Mouse (Mus musculus): Measurements from ENCODE around the gene Zfhx3. TPM values are rescaled to one million over a fixed set of nuclear protein-coding genes. Genes with fewer than 3 reads are reported as not detected.

The Zfhx3 gene
- total RNA-seq, 2 experiments from 2014 or later = 0.38 to 0.43 TPM

DNA sequence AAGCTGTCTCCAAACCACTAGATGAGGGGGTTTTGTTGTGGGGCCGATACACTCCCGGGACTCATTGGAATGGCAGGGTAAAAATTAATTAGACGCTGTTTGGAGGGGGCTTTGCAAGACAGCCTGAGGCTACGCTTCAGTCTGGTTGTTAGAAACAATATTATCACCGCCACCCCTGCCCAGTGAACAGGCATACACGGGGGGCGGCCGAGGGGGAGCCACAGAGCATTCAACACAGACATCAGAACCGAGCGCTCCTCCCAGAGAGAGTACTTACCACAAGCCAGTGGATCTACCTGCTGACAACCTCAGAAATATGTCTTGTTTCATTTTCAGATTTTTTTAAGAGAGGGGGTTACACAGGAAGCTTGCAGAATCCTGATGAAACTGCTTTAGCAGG, 635.9 kb downstream of the Zfhx3 start:
- no peak for ATAC-seq (replicated peaks; ENCODE audit: low FRiP score, poor library complexity, severe bottlenecking)

DNA sequence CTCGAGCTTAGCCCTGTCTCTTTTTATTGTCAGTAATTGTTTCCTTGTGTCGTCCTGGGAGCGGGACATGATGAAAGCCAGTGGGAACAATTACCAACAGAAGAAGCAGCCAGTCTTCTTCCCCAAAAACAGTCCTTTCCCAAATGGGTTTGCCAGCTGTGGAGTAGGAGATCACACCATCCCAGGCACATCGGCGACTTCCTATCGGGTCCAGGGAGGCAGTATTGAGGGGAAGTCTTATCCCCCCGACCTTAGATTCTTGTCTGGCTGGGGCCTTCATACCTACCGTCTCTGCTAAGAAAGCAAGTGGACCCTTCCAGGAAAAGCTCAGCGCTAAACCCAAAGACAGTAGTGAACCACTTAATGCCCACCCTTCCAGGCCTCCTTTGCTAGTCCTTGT, 637.4 kb downstream of the Zfhx3 start:
- no peak for ATAC-seq (replicated peaks; ENCODE audit: low FRiP score, poor library complexity, severe bottlenecking)

DNA sequence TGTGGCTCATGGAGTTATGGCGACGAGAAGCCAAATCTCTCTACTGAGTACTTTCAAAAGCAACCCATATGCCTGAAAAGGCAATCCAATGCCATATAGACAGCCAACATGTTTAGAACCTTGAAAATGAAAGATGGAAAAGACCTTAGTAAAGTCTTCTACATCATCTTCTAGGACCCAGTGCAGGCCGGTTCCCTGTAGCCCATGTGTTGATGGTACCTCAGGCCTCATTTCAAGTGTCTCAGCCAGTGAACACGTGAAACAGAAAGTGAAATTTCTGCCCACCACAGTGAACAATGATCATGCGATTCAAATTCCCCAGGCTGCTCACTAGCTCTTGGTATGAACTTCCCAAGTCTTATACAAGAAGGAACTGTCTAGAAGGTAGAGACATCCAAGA, 637.9 kb downstream of the Zfhx3 start:
- no peak for ATAC-seq (replicated peaks; ENCODE audit: low FRiP score, poor library complexity, severe bottlenecking)

DNA sequence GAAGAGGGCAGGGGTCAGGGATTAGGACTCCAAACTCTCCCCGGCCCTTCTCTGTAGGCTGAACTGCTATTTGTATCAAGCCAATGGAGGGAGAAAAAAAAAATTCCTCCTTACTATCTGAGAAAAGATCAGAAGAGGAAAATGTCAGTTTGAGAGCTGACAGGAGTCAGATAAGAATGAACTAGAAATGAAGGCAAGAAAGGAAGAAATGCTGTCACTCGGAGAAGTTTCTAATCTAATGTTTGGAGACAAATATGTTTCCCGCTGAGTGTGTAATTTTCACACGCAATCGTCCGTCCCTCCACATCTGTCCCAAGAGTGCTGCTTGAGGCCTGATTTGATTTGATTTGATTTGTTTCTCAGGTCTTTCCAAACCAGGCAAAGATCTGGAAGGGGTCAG, 639.1 kb downstream of the Zfhx3 start:
- ATAC-seq (replicated peaks; ENCODE audit: low FRiP score, poor library complexity, severe bottlenecking) = no peak

DNA sequence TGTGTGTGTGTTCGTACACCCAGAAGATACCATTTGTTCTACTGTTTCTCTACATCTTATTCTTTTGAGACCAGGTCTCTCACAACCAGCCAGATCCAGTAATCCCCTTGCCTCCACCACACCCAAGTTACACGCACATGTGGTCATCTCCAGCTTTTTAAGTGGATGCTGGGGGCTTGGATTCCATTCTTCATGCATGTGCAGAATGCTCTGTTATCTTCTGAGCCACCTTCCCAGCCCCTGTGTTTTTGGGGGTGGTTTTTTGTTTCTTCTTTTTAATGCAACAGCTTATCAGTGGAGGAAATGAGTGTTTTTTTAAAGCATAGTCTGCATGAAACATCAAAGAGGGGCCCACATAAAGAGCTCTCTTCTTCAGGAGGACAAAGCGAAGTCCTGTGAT, 639.8 kb downstream of the Zfhx3 start:
- ATAC-seq (replicated peaks; ENCODE audit: low FRiP score, poor library complexity, severe bottlenecking) = no peak

DNA sequence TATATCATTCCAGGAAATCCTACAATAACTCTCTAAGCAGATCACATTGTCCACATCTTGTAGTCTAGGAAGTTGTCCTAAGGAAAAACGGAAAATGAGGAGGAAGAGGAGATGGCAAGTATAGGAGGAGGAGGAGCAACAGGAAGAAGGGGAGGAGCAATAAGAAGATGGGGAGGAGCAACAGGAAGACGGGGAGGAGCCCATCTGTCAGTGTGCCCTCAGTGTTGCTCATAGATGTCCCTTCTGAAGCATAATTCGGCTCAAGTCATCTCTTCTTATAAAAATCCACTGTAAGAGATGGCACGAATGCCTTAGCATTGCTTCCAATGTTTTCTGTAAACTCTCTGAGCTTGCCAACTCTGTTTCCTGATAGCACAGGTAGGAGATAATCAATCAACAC, 640.8 kb downstream of the Zfhx3 start:
- ATAC-seq (replicated peaks; ENCODE audit: low FRiP score, poor library complexity, severe bottlenecking) = no peak

DNA sequence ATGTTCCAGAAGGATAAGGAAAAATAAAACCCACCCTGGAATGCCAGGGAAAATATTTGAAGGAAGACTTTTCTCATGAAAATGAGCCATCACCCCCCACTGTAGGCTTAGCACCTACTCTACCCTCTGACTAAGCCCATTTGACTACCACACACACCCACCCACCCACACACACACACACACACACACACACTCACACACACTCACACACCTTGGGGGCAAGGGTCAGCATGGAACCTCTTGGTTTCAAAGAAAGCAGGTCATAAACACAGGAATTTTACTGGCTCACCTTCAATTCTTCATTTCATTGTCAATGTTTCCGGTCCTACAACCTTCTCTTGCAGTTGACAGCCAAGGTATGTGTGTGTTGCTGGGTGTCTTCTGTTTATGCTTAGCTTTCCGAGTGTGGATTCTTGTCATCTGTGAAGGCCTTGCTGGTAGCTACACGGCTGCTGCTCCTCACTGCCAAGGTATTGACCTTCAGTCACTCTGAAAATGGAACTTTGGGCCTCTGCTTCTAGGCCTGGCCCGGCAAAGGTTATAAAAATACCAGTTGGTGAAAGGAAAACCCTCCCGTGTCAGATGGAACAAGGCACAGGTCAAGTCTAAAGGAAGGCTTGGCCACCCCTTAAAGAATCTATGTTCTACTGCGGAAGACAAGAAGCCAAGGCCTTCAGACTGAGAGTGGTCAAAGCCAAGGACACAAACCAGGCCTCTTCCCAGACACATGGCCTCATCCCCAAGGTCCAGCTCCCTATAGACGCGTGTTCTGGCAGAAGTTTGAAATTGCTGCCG, 641.6 kb downstream of the Zfhx3 start:
- no peak for ATAC-seq (replicated peaks; ENCODE audit: low FRiP score, poor library complexity, severe bottlenecking)

DNA sequence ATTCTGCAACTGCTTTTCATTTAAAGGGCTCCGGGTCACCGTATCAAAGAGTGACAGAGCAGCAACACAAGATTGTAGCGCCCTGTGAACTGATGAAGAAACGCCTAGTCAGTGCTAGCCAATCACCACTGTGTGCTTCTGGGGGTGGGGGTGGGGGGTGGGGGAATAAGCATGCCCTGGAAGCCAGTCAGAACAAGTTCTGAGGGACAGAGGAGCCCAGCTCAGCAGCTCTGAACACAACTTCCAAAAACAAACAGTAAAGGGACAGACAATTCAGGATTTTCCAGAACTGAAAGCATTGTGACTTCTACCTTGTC, 642.2 kb downstream of the Zfhx3 start:
- ATAC-seq (replicated peaks; ENCODE audit: low FRiP score, poor library complexity, severe bottlenecking) = no peak

DNA sequence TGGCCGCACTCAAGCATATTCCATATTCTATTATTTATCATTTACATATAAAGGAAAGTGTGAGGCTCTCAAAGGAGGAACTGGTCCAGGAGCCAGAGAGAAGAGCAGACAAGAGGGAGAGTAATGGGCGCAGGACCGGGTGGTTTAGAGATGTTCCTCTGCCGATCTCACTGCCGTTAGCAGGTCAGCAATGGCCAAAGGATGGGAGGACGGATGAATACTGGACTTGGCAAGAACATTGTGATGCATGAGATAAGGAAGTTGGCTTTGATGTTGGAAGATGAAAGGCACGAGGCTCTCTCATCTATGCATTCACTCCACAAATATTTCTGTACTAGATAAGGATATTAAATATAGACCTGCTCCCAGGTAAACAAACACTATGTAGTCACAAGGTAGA, 648.6 kb downstream of the Zfhx3 start:
- ATAC-seq (replicated peaks; ENCODE audit: low FRiP score, poor library complexity, severe bottlenecking) = no peak

DNA sequence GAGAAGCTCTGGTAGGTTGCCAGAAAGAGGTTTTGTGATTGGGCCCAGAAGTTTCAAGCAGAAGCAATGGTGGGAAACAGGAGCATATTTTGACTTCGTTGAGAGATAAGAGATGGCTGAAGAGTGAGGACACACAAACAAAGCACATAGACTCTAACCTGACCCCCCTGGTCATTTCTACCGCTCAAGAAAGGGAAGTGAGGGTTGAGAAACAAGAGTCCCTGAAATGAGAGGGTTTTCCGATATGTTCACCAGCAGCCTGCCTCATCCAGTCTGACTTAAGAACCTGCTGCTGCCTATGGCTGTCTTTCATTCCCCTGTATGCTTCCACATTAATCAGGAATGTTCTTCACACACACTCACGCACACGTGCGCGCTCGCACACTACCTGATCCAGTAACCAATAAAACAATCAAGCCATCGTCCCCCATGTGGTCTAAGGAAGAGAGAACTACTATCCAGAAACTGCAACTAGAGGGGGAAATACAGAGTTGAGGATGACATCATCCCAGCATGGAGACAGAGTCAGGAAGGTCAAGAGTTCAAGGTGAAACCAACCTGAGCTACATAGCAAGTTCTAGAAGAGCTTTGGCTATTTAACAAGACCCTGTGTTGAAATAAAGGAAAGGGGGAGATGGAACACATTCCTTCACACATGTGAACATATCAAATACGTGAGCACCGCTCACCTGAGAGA, 649.7 kb downstream of the Zfhx3 start:
- no peak for ATAC-seq (replicated peaks; ENCODE audit: low FRiP score, poor library complexity, severe bottlenecking)

DNA sequence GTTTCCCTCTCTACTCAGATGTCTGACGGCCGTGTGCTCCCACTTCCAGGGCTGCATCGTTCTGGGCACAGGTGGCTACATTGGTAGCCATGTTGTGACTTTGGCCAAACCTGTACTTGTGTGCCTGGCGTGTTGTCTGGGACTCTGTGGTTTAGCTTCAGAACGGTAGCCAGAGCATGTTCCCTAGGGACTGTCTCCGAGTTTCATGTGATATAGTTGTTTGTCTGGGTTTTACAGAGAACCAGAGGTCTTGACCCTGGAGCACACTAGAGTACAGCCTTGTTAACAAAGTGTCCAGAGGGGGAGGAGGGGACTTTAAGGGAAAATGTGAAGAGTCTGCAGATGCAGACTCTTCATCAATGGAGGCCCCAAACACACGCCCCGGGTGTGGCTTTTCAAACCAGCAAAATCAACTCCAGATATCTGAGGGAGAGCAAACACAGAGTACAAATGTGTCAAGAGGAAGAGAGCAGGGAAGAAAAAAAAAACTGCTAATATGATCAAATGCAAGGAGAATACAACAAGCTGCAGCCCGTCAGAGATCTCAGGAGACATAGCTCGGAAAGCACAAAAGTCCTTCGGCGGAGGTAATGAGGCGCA, 650.6 kb downstream of the Zfhx3 start:
- no peak for ATAC-seq (replicated peaks; ENCODE audit: low FRiP score, poor library complexity, severe bottlenecking)

DNA sequence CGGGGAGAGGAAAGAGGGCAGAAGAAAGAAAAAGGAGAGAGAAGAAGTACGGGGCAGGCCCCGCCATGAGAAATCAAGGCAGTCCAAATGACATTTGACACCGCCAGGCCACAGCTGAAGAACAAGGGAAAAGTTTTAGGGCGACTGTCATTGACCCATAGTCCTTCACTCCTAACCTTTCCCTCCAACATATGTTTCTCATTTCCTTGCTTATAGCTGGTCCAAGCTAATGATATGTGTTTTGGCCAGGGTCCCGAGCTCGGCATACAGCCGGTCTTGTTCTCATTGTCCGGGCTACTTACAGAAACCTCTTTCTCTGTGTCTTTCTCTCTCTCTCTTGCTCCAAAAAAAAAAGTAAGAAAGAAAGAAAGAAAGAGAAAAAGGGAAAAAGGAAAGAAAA, 651.4 kb downstream of the Zfhx3 start:
- ATAC-seq (replicated peaks; ENCODE audit: low FRiP score, poor library complexity, severe bottlenecking) = no peak

DNA sequence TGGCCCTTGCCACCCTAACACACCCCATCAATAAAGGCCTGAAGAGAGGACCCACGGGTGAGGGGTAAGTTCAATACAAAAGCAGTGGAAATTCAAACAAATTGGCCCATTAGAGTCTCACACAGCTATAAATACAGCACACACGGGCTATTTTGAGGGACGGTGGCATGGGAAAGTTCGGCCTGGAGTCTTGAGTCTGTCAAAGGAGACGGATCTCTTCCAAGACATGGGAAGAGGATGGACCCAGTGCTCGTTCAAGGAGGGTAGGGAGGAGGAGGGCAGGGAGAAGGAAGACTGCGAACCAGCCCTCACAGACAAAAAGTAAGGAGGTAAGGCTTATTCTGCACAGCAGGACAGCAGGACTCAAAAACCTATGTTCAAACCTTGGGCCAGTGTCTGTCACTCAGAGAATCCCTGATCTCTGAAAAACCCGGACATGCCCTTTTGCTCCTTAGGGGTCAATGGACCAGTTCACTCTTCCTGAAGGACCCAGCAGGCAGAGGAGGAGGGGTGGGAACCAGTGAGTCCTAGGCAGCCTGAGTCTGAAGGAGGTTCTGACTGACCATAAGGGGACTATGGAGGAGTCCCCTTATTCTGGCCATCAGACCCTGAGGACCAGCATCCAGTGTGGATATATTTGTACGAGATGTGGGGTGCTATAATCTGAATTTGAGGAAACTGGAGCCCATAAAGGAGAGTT, 652.1 kb downstream of the Zfhx3 start:
- ATAC-seq (replicated peaks; ENCODE audit: low FRiP score, poor library complexity, severe bottlenecking) = no peak

DNA sequence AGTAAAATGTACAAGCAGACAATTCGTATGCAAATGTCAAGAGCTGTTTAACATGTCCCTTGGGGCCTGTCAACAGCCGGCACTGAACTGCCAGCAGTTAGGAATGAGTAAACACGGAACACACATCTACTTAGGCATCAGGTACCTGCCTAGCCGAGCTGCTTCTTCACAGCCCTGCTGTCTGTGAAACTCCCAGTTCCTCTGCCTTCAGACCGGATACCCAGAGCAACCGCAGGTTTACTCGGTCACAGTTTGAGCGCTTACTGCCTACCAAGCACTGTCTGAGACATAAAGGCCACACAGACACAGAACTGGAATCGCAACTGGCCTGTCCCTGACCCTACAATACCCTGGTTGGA, 652.6 kb downstream of the Zfhx3 start:
- no peak for ATAC-seq (replicated peaks; ENCODE audit: low FRiP score, poor library complexity, severe bottlenecking)

DNA sequence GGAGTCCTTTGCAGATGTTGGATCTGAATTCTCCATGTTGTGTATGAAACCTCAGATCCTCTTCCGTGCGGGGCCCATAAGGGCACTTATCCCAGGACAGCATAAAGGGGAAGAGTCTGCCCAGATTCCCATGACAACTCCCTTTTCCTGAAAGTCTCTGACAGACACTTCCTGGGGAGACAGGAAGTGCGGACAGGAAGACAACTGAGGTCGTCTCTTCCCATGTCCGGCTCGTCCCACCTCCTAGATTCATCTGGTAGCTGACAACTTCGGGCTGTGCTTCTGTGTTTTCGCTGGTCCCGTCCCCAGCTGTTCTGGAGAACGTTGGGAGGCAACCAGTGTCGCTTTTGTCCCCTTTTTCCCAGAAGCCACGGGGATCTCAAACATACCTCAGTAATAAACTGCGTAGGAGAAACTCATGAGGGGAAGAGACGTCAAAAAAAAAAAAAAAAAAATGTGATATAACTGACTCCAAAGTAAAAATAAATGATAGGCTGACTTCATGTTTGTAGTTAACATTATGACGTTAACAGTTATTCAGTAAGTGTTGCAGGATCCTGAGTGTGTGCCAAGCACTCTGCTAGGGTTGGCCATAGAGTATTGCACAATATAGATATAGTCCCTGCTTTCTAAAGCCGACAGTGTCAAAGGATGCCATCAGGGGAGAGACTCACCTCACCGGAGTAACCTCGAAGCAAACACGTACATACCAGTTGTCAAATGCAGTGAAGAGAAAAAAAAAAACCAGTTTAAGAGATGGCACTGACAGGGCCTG, 653.5 kb downstream of the Zfhx3 start:
- no peak for ATAC-seq (replicated peaks; ENCODE audit: low FRiP score, poor library complexity, severe bottlenecking)

DNA sequence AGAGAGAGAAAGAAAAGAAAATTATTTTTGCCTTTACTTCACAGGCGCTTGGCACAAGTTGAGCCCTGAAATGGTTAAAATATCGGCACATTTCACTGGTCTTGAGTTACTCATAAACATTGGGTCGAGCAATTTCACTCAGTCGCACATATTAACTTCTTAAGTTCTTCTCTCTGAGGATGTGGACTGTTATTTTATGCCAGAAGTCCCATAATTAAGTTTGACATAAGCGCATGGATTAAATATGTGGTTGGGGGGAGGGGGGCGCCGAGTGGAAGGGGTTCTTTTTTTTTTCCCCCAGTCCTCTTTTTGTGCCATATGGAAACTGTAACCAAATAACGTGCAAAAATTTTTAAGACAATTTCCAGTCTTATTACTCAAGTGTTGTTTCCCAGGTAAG, 656.6 kb downstream of the Zfhx3 start:
- no peak for ATAC-seq (replicated peaks; ENCODE audit: low FRiP score, poor library complexity, severe bottlenecking)

DNA sequence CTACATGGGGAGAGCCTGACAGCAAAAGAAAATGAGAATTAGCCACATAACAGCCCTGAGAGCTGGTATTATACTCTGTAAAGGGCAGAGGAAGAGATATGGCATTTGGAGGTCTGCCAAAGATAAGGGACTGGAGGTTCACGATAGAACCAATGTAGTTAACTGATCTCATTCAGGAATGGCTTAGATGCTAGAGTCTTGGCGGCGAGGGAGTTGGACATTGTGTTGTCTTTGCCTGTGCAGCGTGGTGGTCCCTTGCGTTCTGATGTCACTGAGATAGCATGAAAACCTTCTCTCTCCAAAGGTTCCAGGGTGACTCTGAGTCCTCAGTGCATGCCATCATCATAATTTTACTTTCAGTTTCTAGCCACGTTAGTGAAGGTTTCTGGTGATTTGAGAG, 657.1 kb downstream of the Zfhx3 start:
- ATAC-seq (replicated peaks; ENCODE audit: low FRiP score, poor library complexity, severe bottlenecking) = no peak

DNA sequence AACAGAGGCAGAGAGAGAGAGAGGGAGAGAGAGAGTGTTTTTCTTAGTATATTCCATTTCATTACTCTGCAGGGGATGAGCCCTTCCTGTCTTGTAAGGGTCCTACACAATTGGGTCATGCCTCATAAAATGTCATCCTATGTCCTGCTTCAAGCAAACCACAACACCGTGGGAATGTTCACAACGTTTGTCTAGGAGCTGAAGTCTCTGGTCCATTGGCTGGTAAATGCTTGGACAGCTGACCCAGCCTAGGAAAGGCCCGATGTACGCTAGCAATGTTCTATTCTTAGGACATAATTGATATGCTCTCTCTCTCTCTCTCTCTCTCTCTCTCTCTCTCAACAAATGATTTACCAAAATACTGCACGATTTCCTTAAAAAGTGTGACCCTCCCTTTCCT, 666.2 kb downstream of the Zfhx3 start:
- ATAC-seq (replicated peaks; ENCODE audit: low FRiP score, poor library complexity, severe bottlenecking) = no peak

DNA sequence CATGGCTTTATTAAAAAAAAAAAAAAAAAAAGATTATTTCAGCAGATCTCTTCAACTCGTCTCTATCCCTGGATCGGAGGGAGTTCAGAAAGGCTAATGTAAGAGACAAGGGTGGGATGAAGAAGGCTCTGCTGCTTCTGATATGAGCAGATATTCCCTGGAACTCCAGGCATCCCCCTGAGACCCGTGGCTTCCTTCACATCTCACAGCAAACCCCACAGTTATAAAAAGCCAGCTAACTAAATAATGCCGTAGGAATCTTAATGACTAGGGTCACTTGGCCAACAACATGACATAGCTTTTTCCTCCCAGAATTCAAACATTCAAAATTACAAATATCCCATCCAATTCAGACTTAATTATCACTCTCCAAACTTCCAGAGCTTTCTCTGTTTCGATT, 666.7 kb downstream of the Zfhx3 start:
- no peak for ATAC-seq (replicated peaks; ENCODE audit: low FRiP score, poor library complexity, severe bottlenecking)

DNA sequence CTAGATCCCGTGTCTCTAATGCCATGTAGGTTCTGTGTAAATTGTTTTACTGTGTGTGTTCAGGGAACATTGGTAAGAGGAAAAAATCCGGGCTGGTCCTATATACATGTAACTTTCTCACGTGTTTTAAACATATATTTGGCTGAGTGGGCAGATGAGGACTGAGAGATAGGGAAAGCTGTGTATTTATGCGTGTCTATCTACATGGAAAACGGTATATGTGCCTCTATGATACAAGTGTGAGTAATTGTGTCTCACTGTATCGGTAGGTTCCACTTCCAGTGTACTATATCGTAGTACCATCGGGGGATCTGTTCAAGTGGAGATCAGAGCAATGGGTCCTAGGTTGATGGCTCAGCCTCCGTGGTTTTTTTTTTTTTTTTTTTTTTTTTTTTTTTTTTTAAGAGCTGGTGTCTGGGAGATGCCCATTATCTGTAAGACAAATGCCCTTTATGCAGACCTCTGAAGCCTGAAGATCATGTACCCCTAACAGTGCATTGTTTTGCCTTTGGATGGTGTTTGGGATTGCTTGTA, 668.8 kb downstream of the Zfhx3 start:
- no peak for ATAC-seq (replicated peaks; ENCODE audit: low FRiP score, poor library complexity, severe bottlenecking)
